Comparison of ENCODE assay signal across 22 mouse cellular contexts in genomic region chr11:70663101-70663500, GRCm38 (mm10).
"Had no signal": no experiment of that assay in that cellular context is flagged by ENCODE, and none has a peak within 500 bp of the region (broad histone marks: within the 10 kb centered on the region; RNA-seq: fewer than 3 reads in every experiment).

No protein-coding gene starts in this region.

- H3K4me3 ChIP-seq: forebrain, embryonic 15.5 days; heart, embryonic 10.5 days; hindbrain, embryonic 13.5 days; hindbrain, embryonic 15.5 days; kidney, embryonic 15.5 days; limb, embryonic 13.5 days; limb, embryonic 15.5 days; liver, embryonic 12.5 days had no signal

- H3K9me3 ChIP-seq: forebrain, embryonic 15.5 days; heart, embryonic 10.5 days; hindbrain, embryonic 13.5 days; hindbrain, embryonic 15.5 days; kidney, embryonic 15.5 days; limb, embryonic 13.5 days; limb, embryonic 15.5 days; liver, embryonic 12.5 days had no signal

- H3K9ac ChIP-seq: forebrain, embryonic 15.5 days; forebrain, postnatal 0 days; hindbrain, embryonic 13.5 days; hindbrain, embryonic 15.5 days; kidney, embryonic 15.5 days; limb, embryonic 13.5 days; limb, embryonic 15.5 days; liver, embryonic 12.5 days; liver, embryonic 14.5 days had no signal

- H3K4me2 ChIP-seq: forebrain, embryonic 15.5 days; hindbrain, embryonic 13.5 days; hindbrain, embryonic 15.5 days; kidney, embryonic 15.5 days; limb, embryonic 13.5 days; limb, embryonic 15.5 days; liver, embryonic 12.5 days had no signal

- DNase-seq: forebrain, postnatal 0 days; gastrocnemius, postnatal 10 days; kidney, adult 11 months; kidney, adult 2 months; kidney, adult 9 months; kidney, postnatal 14 days; kidney, postnatal 36 days; layer of hippocampus, adult 9-11 months; layer of hippocampus, postnatal 36 days; left cerebral cortex, postnatal 4 days had no signal

- ATAC-seq: forebrain, embryonic 15.5 days; forebrain, postnatal 0 days; hindbrain, postnatal 0 days; intestine, embryonic 16.5 days; liver, embryonic 12.5 days had no signal

- H3K27me3 ChIP-seq: forebrain, embryonic 15.5 days; hindbrain, embryonic 13.5 days; hindbrain, embryonic 15.5 days; kidney, embryonic 15.5 days; limb, embryonic 13.5 days; limb, embryonic 15.5 days; liver, embryonic 12.5 days had no signal

- H3K27ac ChIP-seq: forebrain, embryonic 15.5 days; heart, embryonic 10.5 days; hindbrain, embryonic 13.5 days; hindbrain, embryonic 15.5 days; hindbrain, postnatal 0 days; kidney, embryonic 15.5 days; kidney, postnatal 0 days; limb, embryonic 13.5 days; limb, embryonic 15.5 days; liver, embryonic 12.5 days; liver, embryonic 14.5 days had no signal
